13 mouse cellular contexts compared by ENCODE assay signal in genomic region chr5:115546536-115546935, GRCm38 (mm10). TPM values are rescaled to one million over a fixed set of nuclear protein-coding genes. Genes with fewer than 3 reads are reported as not detected.
DNase-seq lines count a peak whose midpoint lies in the region; ATAC-seq and TF ChIP-seq lines count a peak whose summit lies in the region.
"Had no signal": no experiment of that assay in that cellular context is flagged by ENCODE, and none has a peak within 500 bp of the region (broad histone marks: within the 10 kb centered on the region; RNA-seq: fewer than 3 reads in every experiment).

No protein-coding gene starts in this region.

- H3K36me3 ChIP-seq in heart, embryonic 12.5 days, result peaks cover 65% of the 10 kb centered on the region
- H3K36me3 ChIP-seq in heart, adult 2 months (ENCODE audit: control insufficient read depth, insufficient read depth, low read length), result no peaks in the 10 kb centered on the region
- peaks cover 31% of the 10 kb centered on the region for H3K36me3 ChIP-seq in lung, embryonic 16.5 days (ENCODE audit: control insufficient read depth, insufficient read depth, low read length)
- H3K36me3 ChIP-seq in embryonic facial prominence, embryonic 12.5 days, result peaks cover 53% of the 10 kb centered on the region

- WGBS in heart, embryonic 12.5 days, result 76% methylated on average over 11 of the region's 11 CpGs
- 90% methylated on average over 11 of the region's 11 CpGs for WGBS in heart, adult 2 months
- WGBS in lung, embryonic 16.5 days, result 81% methylated on average over 11 of the region's 11 CpGs
- WGBS in cerebellum, adult 2 months, result 18% methylated on average over 11 of the region's 11 CpGs
- WGBS in embryonic facial prominence, embryonic 12.5 days, result 52% methylated on average over 11 of the region's 11 CpGs

- H3K9me3 ChIP-seq in heart, embryonic 12.5 days (replicated peaks), result no peaks in the 10 kb centered on the region
- no peaks in the 10 kb centered on the region for H3K9me3 ChIP-seq in lung, embryonic 16.5 days (ENCODE audit: control insufficient read depth, low read length)
- no peaks in the 10 kb centered on the region for H3K9me3 ChIP-seq in embryonic facial prominence, embryonic 12.5 days

- DNase-seq in heart, adult 2 months, result no peak
- no peak for DNase-seq in lung, postnatal 10 days
- DNase-seq in cerebellum, adult 2 months, result peak; percentile 69 to 75
- no peak for DNase-seq in left cerebral cortex, postnatal 14 days (ENCODE audit: low spot score in 2 of 2)
- DNase-seq: right cerebral cortex, postnatal 14 days; thymus, postnatal 36 days had no signal

- ATAC-seq in heart, embryonic 12.5 days (ENCODE audit: insufficient number of reproducible peaks, low FRiP score), result no peak
- no peak for ATAC-seq in lung, embryonic 16.5 days (ENCODE audit: low read depth)
- no peak for ATAC-seq in embryonic facial prominence, embryonic 12.5 days (ENCODE audit: insufficient number of reproducible peaks, insufficient read depth, low FRiP score, low TSS enrichment)
- ATAC-seq: CD4-positive, CD25-positive, alpha-beta regulatory T cell, adult 4 months; forebrain, embryonic 14.5 days; inflammation-experienced regulatory T-cells, adult 6 months had no signal

- peak overlapping the region; percentile 21; the same call in 1 of the 2 replicates for H3K9ac ChIP-seq in heart, embryonic 12.5 days
- no peak overlapping the region for H3K9ac ChIP-seq in heart, adult 2 months (ENCODE audit: low read depth, low read length)
- H3K9ac ChIP-seq in lung, embryonic 16.5 days (ENCODE audit: low read length), result peak overlapping the region; percentile 1; the same call in 1 of the 2 replicates
- no peak overlapping the region for H3K9ac ChIP-seq in embryonic facial prominence, embryonic 12.5 days
- H3K9ac ChIP-seq: liver, embryonic 14.5 days had no signal

- H3K4me3 ChIP-seq in heart, embryonic 12.5 days, result no peak overlapping the region
- H3K4me3 ChIP-seq in heart, adult 2 months, result no peak overlapping the region
- no peak overlapping the region for H3K4me3 ChIP-seq in lung, embryonic 16.5 days (ENCODE audit: low read length)
- no peak overlapping the region for H3K4me3 ChIP-seq in cerebellum, adult 2 months (replicated peaks; ENCODE audit: insufficient read depth, low read depth, low read length)
- no peak overlapping the region for H3K4me3 ChIP-seq in embryonic facial prominence, embryonic 12.5 days

- peaks cover 47% of the 10 kb centered on the region for H3K4me1 ChIP-seq in heart, embryonic 12.5 days (replicated peaks)
- H3K4me1 ChIP-seq in heart, adult 2 months (ENCODE audit: control insufficient read depth, insufficient read depth, low read length), result peaks cover 10% of the 10 kb centered on the region
- H3K4me1 ChIP-seq in lung, embryonic 16.5 days (replicated peaks; ENCODE audit: control insufficient read depth, insufficient read depth, low read length), result peaks cover 42% of the 10 kb centered on the region
- H3K4me1 ChIP-seq in cerebellum, adult 2 months (ENCODE audit: control insufficient read depth, insufficient read depth, low read length), result peaks cover 79% of the 10 kb centered on the region
- H3K4me1 ChIP-seq in embryonic facial prominence, embryonic 12.5 days, result peaks cover 42% of the 10 kb centered on the region

- no peaks in the 10 kb centered on the region; the same call in none of the 2 replicates for H3K79me2 ChIP-seq in heart, adult 2 months (replicated peaks; ENCODE audit: control insufficient read depth, insufficient read depth, low read length)

- intact Hi-C loops in heart, adult 2 months (cut with DNase I), result no loop called here
- intact Hi-C loops in left cerebral cortex, postnatal 14 days (cut with DNase I), result no loop called here

- no peak for TF ChIP-seq EP300 in heart, adult 2 months (IDR thresholded peaks at IDR 0.05; ENCODE audit: insufficient read depth, low read depth, low read length)

- H3K27me3 ChIP-seq in heart, embryonic 12.5 days (replicated peaks), result no peaks in the 10 kb centered on the region
- H3K27me3 ChIP-seq in heart, adult 2 months (ENCODE audit: control insufficient read depth, insufficient read depth, low read length), result no peaks in the 10 kb centered on the region
- H3K27me3 ChIP-seq in lung, embryonic 16.5 days (ENCODE audit: control insufficient read depth, insufficient read depth, low read depth, low read length), result no peaks in the 10 kb centered on the region
- no peaks in the 10 kb centered on the region for H3K27me3 ChIP-seq in cerebellum, adult 2 months (ENCODE audit: control insufficient read depth, insufficient read depth, low read length)
- no peaks in the 10 kb centered on the region for H3K27me3 ChIP-seq in embryonic facial prominence, embryonic 12.5 days

- H3K4me2 ChIP-seq in heart, embryonic 12.5 days, result no peak overlapping the region
- no peak overlapping the region for H3K4me2 ChIP-seq in lung, embryonic 16.5 days (ENCODE audit: low read depth, low read length)
- H3K4me2 ChIP-seq in embryonic facial prominence, embryonic 12.5 days (replicated peaks), result no peak overlapping the region

- TF ChIP-seq POLR2A in heart, adult 2 months (IDR thresholded peaks at IDR 0.05; ENCODE audit: insufficient read depth, low read depth, low read length), result no peak
- TF ChIP-seq POLR2A in cerebellum, adult 2 months (IDR thresholded peaks at IDR 0.05; ENCODE audit: borderline replicate concordance, insufficient read depth, low read length), result no peak

- TF ChIP-seq CTCF in heart, adult 2 months (IDR thresholded peaks at IDR 0.05), result no peak
- TF ChIP-seq CTCF in cerebellum, adult 2 months (IDR thresholded peaks at IDR 0.05; ENCODE audit: borderline replicate concordance, insufficient read depth, low read depth, low read length), result no peak

- H3K27ac ChIP-seq in heart, embryonic 12.5 days (ENCODE audit: poor library complexity, severe bottlenecking), result no peak overlapping the region
- no peak overlapping the region for H3K27ac ChIP-seq in heart, adult 2 months
- no peak overlapping the region; the same call in 1 of the 2 replicates for H3K27ac ChIP-seq in lung, embryonic 16.5 days (ENCODE audit: low read length)
- peak overlapping the region; percentile 57 for H3K27ac ChIP-seq in cerebellum, adult 2 months (ENCODE audit: insufficient read depth, low read length)
- peak overlapping the region; percentile 4; the same call in 1 of the 2 replicates for H3K27ac ChIP-seq in embryonic facial prominence, embryonic 12.5 days
- H3K27ac ChIP-seq: liver, embryonic 14.5 days had no signal

RNA-seq across cellular contexts. Expression of gene Rplp0, which starts 12.7 kb away (rescaled TPM):
- 949 and 971 TPM in 2 replicates for polyA plus RNA-seq in heart, embryonic 12.5 days (2016; fragmentation: Nextera tagmentation; extraction: Ambion mirVana)
- total RNA-seq in heart, adult 2 months (2021), result 100 to 1,000 TPM; 587 to 705 TPM
- 1,240 and 1,274 TPM in 2 replicates for polyA plus RNA-seq in heart, adult 2 months (2012; rRNA removed)
- 1,507 and 1,565 TPM in 2 replicates for polyA plus RNA-seq in lung, embryonic 16.5 days (2015; fragmentation: Nextera tagmentation; extraction: Ambion mirVana)
- 478 and 485 TPM in 2 replicates for polyA plus RNA-seq in cerebellum, adult 2 months (2012; rRNA removed)
- polyA plus RNA-seq in embryonic facial prominence, embryonic 12.5 days (2016; fragmentation: Nextera tagmentation; extraction: Ambion mirVana), result 1,232 and 1,233 TPM in 2 replicates
- total RNA-seq in left cerebral cortex, postnatal 14 days (2021), result 100 to 1,000 TPM; 286 to 303 TPM

RNA-seq across cellular contexts. Expression of gene Gcn1l1, which starts 18.5 kb away (rescaled TPM):
- polyA plus RNA-seq in heart, embryonic 12.5 days (2016; fragmentation: Nextera tagmentation; extraction: Ambion mirVana), result 43.1 and 47.0 TPM in 2 replicates
- total RNA-seq in heart, adult 2 months (2021), result 10 to 100 TPM; 34.2 to 40.1 TPM
- 21.5 and 34.6 TPM in 2 replicates for polyA plus RNA-seq in heart, adult 2 months (2012; rRNA removed)
- 32.9 and 35.1 TPM in 2 replicates for polyA plus RNA-seq in lung, embryonic 16.5 days (2015; fragmentation: Nextera tagmentation; extraction: Ambion mirVana)
- 39.3 and 40.9 TPM in 2 replicates for polyA plus RNA-seq in cerebellum, adult 2 months (2012; rRNA removed)
- polyA plus RNA-seq in embryonic facial prominence, embryonic 12.5 days (2016; fragmentation: Nextera tagmentation; extraction: Ambion mirVana), result 56.1 and 57.9 TPM in 2 replicates
- total RNA-seq in left cerebral cortex, postnatal 14 days (2021), result 10 to 100 TPM; 64.0 to 69.7 TPM

RNA-seq across cellular contexts. Expression of gene Pxn, which starts 40.1 kb away (rescaled TPM):
- polyA plus RNA-seq in heart, embryonic 12.5 days (2016; fragmentation: Nextera tagmentation; extraction: Ambion mirVana), result 41.1 and 41.7 TPM in 2 replicates
- total RNA-seq in heart, adult 2 months (2021), result 10 to 100 TPM; 35.9 to 37.1 TPM
- polyA plus RNA-seq in heart, adult 2 months (2012; rRNA removed), result 51.9 and 56.5 TPM in 2 replicates
- polyA plus RNA-seq in lung, embryonic 16.5 days (2015; fragmentation: Nextera tagmentation; extraction: Ambion mirVana), result 70.1 and 74.4 TPM in 2 replicates
- polyA plus RNA-seq in cerebellum, adult 2 months (2012; rRNA removed), result 194 and 240 TPM in 2 replicates
- polyA plus RNA-seq in embryonic facial prominence, embryonic 12.5 days (2016; fragmentation: Nextera tagmentation; extraction: Ambion mirVana), result 46.8 and 47.1 TPM in 2 replicates
- 10 to 100 TPM; 20.8 to 22.1 TPM for total RNA-seq in left cerebral cortex, postnatal 14 days (2021)

Comparison
In these comparisons a context has a peak if more than half of its experiments do, and no peak if none do; other contexts are left out.
1. H3K9ac ChIP-seq: peak in heart, embryonic 12.5 days (single experiment) and lung, embryonic 16.5 days (single experiment); none in heart, adult 2 months (single experiment) and embryonic facial prominence, embryonic 12.5 days (single experiment).
2. H3K27ac ChIP-seq: peak in cerebellum, adult 2 months (single experiment) and embryonic facial prominence, embryonic 12.5 days (single experiment); none in heart, embryonic 12.5 days (single experiment), heart, adult 2 months (single experiment) and lung, embryonic 16.5 days (single experiment).
3. DNase-seq: peak in cerebellum, adult 2 months (2 of 2); none in heart, adult 2 months (0 of 2), lung, postnatal 10 days (single experiment) and left cerebral cortex, postnatal 14 days (0 of 2).